Mouse (Mus musculus) ovary, postnatal 14 days (tissue): Measurements from ENCODE around the gene Hoxc6.
A peak's percentile ranks its signal among the peaks of the same experiment; 100 is the strongest.

Experiments
- DNase-seq: peaks from one replicate; pipeline ENCODE4 v3.0.0; 2022; ENCODE audit warnings: low spot score

Hoxc6 gene

DNA sequence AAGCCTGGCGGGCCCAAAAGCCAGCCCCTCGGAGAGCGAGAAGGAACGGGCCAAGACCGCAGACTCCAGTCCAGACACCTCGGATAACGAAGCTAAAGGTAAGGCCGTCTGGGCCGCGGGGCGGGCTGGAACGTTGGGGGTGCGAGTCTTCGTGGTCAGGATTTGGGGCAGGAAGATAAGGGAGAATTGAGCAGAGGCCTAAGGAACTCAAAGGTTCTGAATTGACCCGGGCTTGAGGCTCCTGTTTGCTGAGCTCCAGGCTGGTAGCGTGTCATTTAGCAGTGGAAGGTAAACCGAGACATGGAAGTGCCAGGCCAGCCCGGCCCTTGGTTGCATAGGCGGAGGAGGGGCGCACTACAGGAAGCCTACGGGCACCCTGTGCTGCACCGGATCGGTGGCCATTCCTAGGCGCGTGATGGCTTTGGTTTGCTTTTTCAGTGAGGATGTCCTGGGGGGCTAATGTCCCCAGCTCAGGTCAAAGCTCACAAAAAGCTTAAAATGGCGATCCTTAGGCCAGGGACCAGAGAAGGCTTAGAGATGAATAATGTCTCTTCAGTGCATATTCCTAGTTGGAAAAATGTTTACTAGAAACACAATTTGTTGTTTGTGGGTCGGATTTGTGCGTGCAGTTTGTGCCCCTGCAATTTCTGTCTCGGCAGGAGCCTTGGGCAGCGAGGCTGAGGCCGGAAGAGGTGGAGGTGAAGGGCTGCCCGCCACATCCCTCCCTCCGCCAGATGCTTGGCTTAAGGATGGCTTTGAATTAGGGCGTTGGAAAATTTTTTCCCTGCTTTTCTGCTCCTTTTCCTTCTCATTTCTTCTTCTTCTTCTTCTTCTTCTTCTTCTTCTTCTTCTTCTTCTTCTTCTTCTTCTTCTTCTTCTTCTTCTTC, 30.3 kb upstream of the Hoxc6 start:
- no peak for DNase-seq

DNA sequence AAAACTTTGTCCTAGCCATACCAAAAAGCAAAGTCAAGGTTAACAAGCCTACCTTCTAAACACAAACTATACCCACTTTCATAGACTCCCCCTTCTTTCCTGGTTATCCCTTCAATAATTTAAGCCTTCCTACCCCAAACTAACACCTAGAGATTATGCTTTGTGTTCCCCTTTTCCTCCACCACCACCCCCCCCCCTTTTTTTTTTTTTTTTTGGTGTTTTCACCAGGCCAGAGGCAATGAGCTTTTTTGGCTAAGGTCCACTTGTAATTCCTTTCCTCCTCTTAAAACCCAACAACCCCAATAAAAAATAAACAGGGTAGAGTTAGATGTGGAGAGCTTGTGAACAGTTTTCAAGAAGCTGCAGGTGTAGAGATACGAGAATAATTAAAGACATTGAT, 28.8 kb upstream of the Hoxc6 start:
- DNase-seq = no peak

- no peak for DNase-seq
These were observed 27.3 kb upstream of the Hoxc6 start for GRCm38 (mm10) chr15:102970740-102971139.

- DNase-seq = no peak
These were observed 25.8 kb upstream of the Hoxc6 start for GRCm38 (mm10) chr15:102972254-102972653.

DNA sequence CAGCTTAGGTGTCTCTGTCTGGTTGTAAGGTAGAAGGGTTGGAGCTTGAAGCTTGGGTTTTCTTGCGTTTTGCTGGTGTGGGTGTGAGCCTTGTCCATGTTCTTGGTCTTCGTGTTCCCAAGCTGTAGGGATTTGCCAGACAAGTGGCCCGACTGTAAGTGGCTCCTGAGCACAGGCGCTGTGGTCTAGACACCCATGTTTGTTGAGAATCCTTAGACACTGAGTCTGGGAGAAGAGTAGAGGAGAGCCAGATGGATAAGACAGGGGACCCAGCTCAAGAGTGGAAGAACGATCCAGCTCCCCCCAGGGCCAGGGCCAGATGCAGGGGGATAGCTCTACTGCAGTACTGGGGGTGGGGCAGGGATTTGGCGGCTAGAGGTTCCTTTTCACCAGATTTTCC, 25.3 kb upstream of the Hoxc6 start:
- DNase-seq = no peak

DNA sequence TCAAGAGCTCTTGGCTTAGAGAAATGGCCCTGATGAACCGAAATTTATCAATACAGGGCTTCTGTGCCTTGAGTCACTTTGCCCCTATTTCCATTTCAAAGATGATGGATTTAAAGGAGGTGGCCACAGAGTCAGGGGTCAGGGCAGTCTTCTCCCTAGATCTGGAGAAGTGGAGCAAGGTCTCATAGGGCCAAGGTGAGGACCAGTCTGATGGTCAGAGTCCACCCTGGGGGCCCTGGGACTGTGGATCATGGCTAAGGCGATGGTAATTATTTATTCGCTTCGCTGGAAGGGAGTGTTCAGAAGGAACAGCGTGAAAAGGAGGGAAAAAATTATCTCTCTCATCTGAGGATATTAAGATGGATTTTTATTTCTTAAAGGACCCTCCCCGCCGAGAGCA, 23.0 kb upstream of the Hoxc6 start:
- no peak for DNase-seq

- no peak for DNase-seq
These were observed 22.4 kb upstream of the Hoxc6 start for GRCm38 (mm10) chr15:102975688-102976111.

DNA sequence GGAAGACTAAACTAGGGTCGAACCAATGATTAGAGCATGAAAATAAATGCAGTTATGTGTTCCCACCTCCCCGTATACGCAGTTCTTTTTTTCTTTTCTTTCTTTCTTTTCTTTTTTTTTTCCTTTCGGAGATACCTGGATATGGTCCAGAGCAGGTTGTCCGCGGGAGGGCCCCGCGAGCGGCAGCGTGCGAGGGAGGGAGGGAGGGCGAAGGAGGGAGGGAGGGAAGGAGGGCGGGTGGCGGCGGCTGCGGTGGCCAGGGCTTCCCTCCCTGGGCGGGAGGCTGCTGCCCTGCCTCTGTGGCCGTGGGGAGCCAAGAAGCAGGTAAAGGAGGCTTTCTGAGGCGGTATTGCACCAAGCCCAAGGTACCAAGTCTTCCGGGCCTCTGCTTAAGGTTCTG, 21.9 kb upstream of the Hoxc6 start, which contains the start of gene Hoxc9:
Gene Hoxc9, plus strand, starts transcription at position 269 of the 400 bp plus-strand sequence.
- no peak for DNase-seq

- DNase-seq = no peak
These were observed 21.2 kb upstream of the Hoxc6 start for GRCm38 (mm10) chr15:102976631-102977422.

DNA sequence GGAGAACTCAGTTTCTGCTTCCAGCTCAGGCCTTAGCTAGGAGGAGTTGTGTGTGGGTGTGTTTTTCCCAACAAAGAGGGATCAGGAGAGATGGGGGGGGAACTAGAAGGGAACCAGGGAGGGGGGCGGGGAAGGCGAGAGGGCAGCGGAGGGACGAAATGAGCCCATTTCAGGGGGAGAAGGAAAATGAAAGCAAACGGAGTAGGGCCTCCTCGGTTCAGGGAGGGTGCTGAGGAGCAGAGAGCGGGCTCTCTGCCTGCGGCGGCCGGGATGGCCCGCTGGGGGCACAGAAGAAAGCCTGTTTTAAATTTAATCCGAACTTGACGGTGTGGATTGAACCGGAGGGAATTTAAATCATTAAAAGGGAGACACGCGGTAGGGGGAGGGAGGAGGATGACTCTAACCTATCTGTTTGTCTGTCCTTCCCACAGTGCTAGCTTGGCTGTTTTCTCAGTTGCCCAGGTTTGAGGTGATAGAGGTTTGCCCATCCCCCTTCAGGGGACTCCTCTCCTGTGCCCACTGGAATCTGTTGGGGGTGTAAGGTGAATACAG, 20.6 kb upstream of the Hoxc6 start:
- no peak for DNase-seq

DNA sequence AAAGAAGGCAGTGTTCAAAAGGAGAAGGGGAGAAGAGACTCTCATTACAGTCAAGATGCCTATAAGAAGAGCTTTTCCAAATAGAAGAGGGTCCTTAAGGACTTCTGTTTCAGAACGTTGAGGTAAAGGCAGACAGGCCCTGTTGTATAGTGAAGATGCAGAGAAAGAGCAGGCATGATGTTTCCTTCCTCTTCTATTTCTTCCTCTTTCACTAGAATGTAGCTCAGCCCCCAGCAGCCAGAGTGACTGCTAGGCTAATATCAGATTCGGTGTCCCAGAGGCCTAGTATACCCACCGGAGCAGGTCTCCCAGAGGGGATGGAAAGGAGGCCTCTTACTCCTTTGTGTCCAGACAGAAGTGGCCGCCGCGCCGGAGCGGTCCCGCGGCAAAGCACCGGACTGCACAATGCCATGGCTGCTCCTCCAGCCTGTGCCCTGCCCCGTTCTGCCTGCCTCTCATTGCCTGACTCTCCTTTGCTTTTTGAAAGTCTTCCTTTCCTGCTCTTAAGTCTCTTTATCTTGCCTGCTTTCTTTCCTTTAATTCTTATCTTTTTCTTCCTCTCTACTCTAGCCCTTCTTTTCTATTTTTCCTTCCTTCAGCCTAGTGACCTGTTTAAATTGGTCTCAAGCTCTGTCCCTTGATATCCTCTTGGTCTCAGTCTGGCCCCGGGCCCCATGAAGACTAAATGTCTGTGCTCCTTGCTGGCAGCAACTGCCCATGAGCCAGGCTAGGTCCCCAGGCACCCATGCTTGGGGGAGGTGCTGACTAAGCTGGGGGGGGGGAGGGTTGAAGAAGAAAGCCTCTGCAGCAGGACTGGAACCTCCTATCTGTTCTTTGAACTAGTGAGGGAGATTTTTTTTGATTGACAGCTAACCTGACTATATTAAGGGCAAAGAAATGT, 19.2 kb upstream of the Hoxc6 start:
- DNase-seq = no peak

- no peak for DNase-seq
These were observed 18.1 kb upstream of the Hoxc6 start for GRCm38 (mm10) chr15:102979936-102980335.

GRCm38 (mm10) chr15:102980352-102980751, 17.7 kb upstream of the Hoxc6 start:
- DNase-seq = no peak

DNA sequence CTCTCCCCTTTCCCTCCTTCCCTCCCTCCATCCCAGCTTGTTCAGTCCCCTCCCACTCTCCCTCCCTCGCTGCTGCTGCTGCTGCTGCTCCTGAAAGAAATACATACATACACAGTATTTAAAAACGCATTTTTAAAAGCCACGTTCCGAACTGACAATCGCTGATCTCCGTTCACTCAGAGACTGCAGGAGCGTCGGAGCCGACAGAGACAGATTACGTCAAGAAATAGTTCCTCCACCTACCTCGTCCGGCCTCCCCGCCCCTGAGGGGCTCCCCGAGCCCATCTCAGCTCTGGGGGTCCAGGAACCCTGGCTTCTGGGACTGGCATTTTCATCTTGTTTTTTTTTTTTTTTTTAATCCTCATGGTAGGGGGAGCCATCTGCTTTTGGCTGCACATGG, 17.1 kb upstream of the Hoxc6 start:
- no peak for DNase-seq

- DNase-seq = no peak
These were observed 16.4 kb upstream of the Hoxc6 start for GRCm38 (mm10) chr15:102981379-102982288.

DNA sequence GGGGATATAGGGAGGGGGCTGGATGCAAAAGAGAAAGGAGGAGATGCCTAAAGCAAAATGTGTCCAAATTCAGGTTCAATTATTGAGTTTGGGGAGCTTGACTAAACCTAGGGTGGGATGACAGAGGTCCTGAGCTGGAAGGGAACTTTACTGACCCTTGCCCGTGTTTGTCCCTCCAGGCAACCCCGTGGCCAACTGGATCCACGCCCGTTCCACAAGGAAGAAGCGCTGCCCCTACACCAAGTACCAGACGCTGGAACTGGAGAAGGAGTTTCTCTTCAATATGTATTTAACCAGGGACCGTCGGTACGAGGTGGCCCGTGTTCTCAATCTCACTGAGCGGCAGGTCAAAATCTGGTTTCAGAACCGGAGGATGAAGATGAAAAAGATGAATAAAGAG, 14.3 kb upstream of the Hoxc6 start:
- no peak for DNase-seq

DNA sequence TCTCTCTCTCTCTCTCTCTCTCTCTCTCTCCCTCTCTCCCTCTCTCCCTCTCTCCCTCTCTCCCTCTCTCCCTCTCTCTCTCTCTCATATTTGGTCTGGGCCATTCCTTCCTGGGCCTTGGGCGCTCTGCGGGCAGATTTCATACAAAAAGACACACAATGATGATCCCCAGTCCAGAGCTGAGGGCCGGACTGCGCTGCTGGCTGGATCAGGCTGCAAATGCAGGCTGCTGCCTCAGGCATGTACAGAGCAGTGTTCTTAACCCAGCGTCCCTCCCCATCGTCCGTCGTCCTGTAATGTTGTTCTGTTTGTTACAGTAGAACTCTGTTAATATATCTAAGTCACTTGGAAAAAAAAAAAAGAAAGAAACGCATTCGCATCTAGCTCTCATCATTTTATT, 13.5 kb upstream of the Hoxc6 start:
- DNase-seq = no peak

DNA sequence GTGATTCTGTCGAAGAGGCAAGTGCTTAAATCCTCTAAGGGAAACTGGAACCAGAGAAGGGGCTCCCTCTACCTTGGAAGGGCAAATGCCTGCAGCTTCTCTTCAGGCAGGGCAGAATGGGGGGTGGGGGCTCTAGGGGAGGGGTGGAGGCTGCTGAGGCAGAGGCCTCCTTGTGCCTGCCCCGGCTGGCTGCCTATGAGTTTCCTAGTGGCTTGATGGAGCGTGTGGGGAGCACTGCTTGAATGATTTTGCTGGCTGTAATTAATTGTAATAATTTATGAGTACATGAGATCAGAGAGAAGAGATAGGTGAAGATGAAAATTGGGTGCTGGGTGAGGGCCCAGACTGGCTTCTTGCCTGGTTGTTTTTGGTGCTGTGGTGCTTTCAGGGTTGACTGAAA, 13.1 kb upstream of the Hoxc6 start:
- no peak for DNase-seq

- peak; percentile 99 for DNase-seq
These were observed 10.8 kb upstream of the Hoxc6 start for GRCm38 (mm10) chr15:102987124-102987833.

DNA sequence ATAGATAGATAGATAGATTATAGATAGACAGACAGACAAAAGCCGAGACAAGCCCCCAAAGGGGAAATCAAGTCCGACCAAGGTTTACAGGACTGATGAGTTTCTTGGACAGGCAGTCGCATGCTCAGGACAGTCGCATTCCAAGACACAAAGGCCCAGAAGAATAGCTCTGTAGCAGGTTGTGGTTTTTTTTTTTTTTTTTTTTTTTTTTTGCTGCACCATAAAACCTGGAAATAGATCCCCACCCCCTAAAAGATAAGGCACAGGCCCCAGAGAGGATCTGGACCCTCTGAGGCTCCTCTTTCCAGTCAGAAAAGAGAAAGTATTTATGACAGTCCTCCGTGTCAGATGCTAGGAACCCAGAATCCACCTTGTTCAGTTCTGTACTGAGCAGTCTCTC, 10.0 kb upstream of the Hoxc6 start:
- DNase-seq = no peak
